Comparison of ENCODE assay signal across 8 mouse cellular contexts in genomic region chr12:69360997-69361899, GRCm38 (mm10). TPM values are rescaled to one million over a fixed set of nuclear protein-coding genes. Genes with fewer than 3 reads are reported as not detected.
DNase-seq lines count a peak whose midpoint lies in the region; ATAC-seq and TF ChIP-seq lines count a peak whose summit lies in the region.
"Not testable (repeated sequence)": the region's sequence is repeated elsewhere in the genome, so short reads cannot be mapped to it uniquely, and the experiment has no call there.

No protein-coding gene starts in this region.

- DNase-seq in G1E (ENCODE audit: low spot score): peak; percentile 82
- DNase-seq in cerebellum, adult 18-20 months: peak; percentile 99 to 100
- DNase-seq in forebrain, postnatal 0 days: peak; percentile 99
- DNase-seq in heart, postnatal 4 days: peak; percentile 100
- DNase-seq in layer of hippocampus, adult 8-10 months (ENCODE audit: low spot score in 2 of 2): peak; percentile 97 to 99
- DNase-seq in ovary, adult 18-20 months (ENCODE audit: low spot score): peak; percentile 97
- peak; percentile 99 for DNase-seq in thymus, postnatal 0 days (ENCODE audit: low spot score)

- WGBS in forebrain, postnatal 0 days: under 1% methylated on average over 39 of the region's 50 CpGs
- under 1% methylated on average over 44 of the region's 50 CpGs for WGBS in lung, embryonic 15.5 days

- not testable (repeated sequence) for TF ChIP-seq CTCF in G1E (IDR thresholded peaks at IDR 0.05; ENCODE audit: low read depth, low read length)
- TF ChIP-seq CTCF in forebrain, postnatal 0 days (IDR thresholded peaks at IDR 0.05; ENCODE audit: low read depth): peak; percentile 16; the same call in 1 of the 2 replicates

- peak overlapping the region; percentile 58 for H3K4me2 ChIP-seq in forebrain, postnatal 0 days (ENCODE audit: low read depth)
- peak overlapping the region; percentile 74 for H3K4me2 ChIP-seq in lung, embryonic 15.5 days

- peak overlapping the region; percentile 69 for H3K9ac ChIP-seq in forebrain, postnatal 0 days
- H3K9ac ChIP-seq in lung, embryonic 15.5 days: peak overlapping the region; percentile 68

- peak; percentile 74 for ATAC-seq in G1E (ENCODE audit: extremely low read depth, insufficient number of reproducible peaks, low FRiP score, poor library complexity, severe bottlenecking)
- ATAC-seq in forebrain, postnatal 0 days: peak; percentile 96
- peak; percentile 96 for ATAC-seq in lung, embryonic 15.5 days (ENCODE audit: borderline replicate concordance, extremely low read depth, low FRiP score, low TSS enrichment)

- H3K27ac ChIP-seq in forebrain, postnatal 0 days (ENCODE audit: low read depth, low read length): peak overlapping the region; percentile 89
- H3K27ac ChIP-seq in lung, embryonic 15.5 days: peak overlapping the region; percentile 97

- peaks cover 38% of the 10 kb centered on the region for H3K4me1 ChIP-seq in G1E (ENCODE audit: insufficient read depth, low read depth, low read length)
- not testable (repeated sequence) for H3K4me1 ChIP-seq in forebrain, postnatal 0 days (ENCODE audit: insufficient read depth)
- peaks cover 19% of the 10 kb centered on the region for H3K4me1 ChIP-seq in lung, embryonic 15.5 days

- not testable (repeated sequence) for H3K36me3 ChIP-seq in G1E (replicated peaks); forebrain, postnatal 0 days (ENCODE audit: insufficient read depth); lung, embryonic 15.5 days

- peak overlapping the region; percentile 67 for H3K4me3 ChIP-seq in G1E (ENCODE audit: low read depth, low read length)
- H3K4me3 ChIP-seq in forebrain, postnatal 0 days (ENCODE audit: low read depth, low read length): peak overlapping the region; percentile 57
- H3K4me3 ChIP-seq in lung, embryonic 15.5 days: peak overlapping the region; percentile 53

- not testable (repeated sequence) for H3K27me3 ChIP-seq in G1E (ENCODE audit: insufficient read depth, low read length); forebrain, postnatal 0 days (ENCODE audit: insufficient read depth, low read length); lung, embryonic 15.5 days

- H3K9me3 ChIP-seq in G1E (replicated peaks); forebrain, postnatal 0 days (ENCODE audit: low read length); lung, embryonic 15.5 days: not testable (repeated sequence)

RNA-seq across cellular contexts. Expression of gene Nemf, which starts 4.3 kb away (rescaled TPM):
- total RNA-seq in G1E (2014; fragmentation: Nextera tagmentation): 149 and 150 TPM in 2 replicates
- 103 and 128 TPM in 2 replicates for total RNA-seq in G1E (2017)
- 2.9 and 4.9 TPM in 2 replicates for polyA plus RNA-seq in G1E (2012)
- total RNA-seq in forebrain, postnatal 0 days (2014; rRNA removed): 44.4 and 47.7 TPM in 2 replicates
- polyA plus RNA-seq in forebrain, postnatal 0 days (2015; fragmentation: Nextera tagmentation; extraction: Ambion mirVana): 47.6 and 64.7 TPM in 2 replicates
- total RNA-seq in heart, postnatal 4 days (2021): 10 to 100 TPM; 31.9 to 33.2 TPM
- 10 to 100 TPM; 47.0 to 54.0 (median 50.5) TPM for total RNA-seq in layer of hippocampus, adult 8-10 months (2022)
- polyA plus RNA-seq in lung, embryonic 15.5 days (2015; fragmentation: Nextera tagmentation; extraction: Ambion mirVana): 76.9 and 84.2 TPM in 2 replicates
- 84.3 and 93.2 TPM in 2 replicates for polyA plus RNA-seq in thymus, postnatal 0 days (2015; fragmentation: Nextera tagmentation; extraction: Ambion mirVana)

RNA-seq across cellular contexts. Expression of gene Arf6, which starts 10.7 kb away (rescaled TPM):
- total RNA-seq in G1E (2014; fragmentation: Nextera tagmentation): 179 and 195 TPM in 2 replicates
- total RNA-seq in G1E (2017): 123 and 153 TPM in 2 replicates
- 360 and 373 TPM in 2 replicates for polyA plus RNA-seq in G1E (2012)
- total RNA-seq in forebrain, postnatal 0 days (2014; rRNA removed): 108 and 110 TPM in 2 replicates
- 52.9 and 56.3 TPM in 2 replicates for polyA plus RNA-seq in forebrain, postnatal 0 days (2015; fragmentation: Nextera tagmentation; extraction: Ambion mirVana)
- total RNA-seq in heart, postnatal 4 days (2021): 100 to 1,000 TPM; 103 to 104 TPM
- 10 to 100 TPM; 38.7 to 56.0 (median 49.2) TPM for total RNA-seq in layer of hippocampus, adult 8-10 months (2022)
- 50.6 and 54.5 TPM in 2 replicates for polyA plus RNA-seq in lung, embryonic 15.5 days (2015; fragmentation: Nextera tagmentation; extraction: Ambion mirVana)
- polyA plus RNA-seq in thymus, postnatal 0 days (2015; fragmentation: Nextera tagmentation; extraction: Ambion mirVana): 93.8 and 123 TPM in 2 replicates

RNA-seq across cellular contexts. Expression of gene Gm9887, which starts 11.0 kb away (rescaled TPM):
- not detected in 2 replicates for total RNA-seq in G1E (2014; fragmentation: Nextera tagmentation)
- total RNA-seq in G1E (2017): 0.87 and 0.93 TPM in 2 replicates
- 0.79 and 1.6 TPM in 2 replicates for polyA plus RNA-seq in G1E (2012)
- total RNA-seq in forebrain, postnatal 0 days (2014; rRNA removed): 1.6 and 1.8 TPM in 2 replicates
- polyA plus RNA-seq in forebrain, postnatal 0 days (2015; fragmentation: Nextera tagmentation; extraction: Ambion mirVana): 1.1 and 1.8 TPM in 2 replicates
- under 1 TPM; 0.48 to 0.77 TPM for total RNA-seq in heart, postnatal 4 days (2021)
- total RNA-seq in layer of hippocampus, adult 8-10 months (2022): 1 to 10 TPM in 1 of 4 experiments, under 1 TPM in 1, not detected in 2; 0.98 to 1.9 TPM
- 1.8 and 1.9 TPM in 2 replicates for polyA plus RNA-seq in lung, embryonic 15.5 days (2015; fragmentation: Nextera tagmentation; extraction: Ambion mirVana)
- 2.4 and 2.9 TPM in 2 replicates for polyA plus RNA-seq in thymus, postnatal 0 days (2015; fragmentation: Nextera tagmentation; extraction: Ambion mirVana)

Comparison
In these comparisons a context has a peak if more than half of its experiments do, and no peak if none do; other contexts are left out.
1. Peak in every context shown above with its lines: DNase-seq, ATAC-seq, H3K4me3 ChIP-seq and H3K27ac ChIP-seq.